Mouse (Mus musculus): ENCODE measurements around the gene Sema4b.

- no peak for TF ChIP-seq CTCF (IDR thresholded peaks at IDR 0.05; ENCODE audit: low read depth)
- no peak for TF ChIP-seq EP300 (IDR thresholded peaks at IDR 0.05; ENCODE audit: low read depth)
Measured at GRCm38 (mm10) chr7:80183466-80183865, 3.2 kb upstream of the Sema4b start.

Data from liver, embryonic 14.5 days (tissue).